Mouse (Mus musculus) lung, adult 2 months (tissue): ENCODE results near the gene Urad.

Experiments
- CTCF ChIP-seq: fragments of 200-500 bp; IDR thresholded peaks from 2 replicates; pipeline ENCODE4 v1.5.1; 2011; ENCODE audit warnings: mild to moderate bottlenecking, low read length, control low read depth; ENCODE audit not compliant: insufficient read depth
- POLR2A ChIP-seq: fragments of 200-500 bp; IDR thresholded peaks from 2 replicates; pipeline ENCODE4 v1.6.1; 2011; ENCODE audit warnings: low read depth, mild to moderate bottlenecking, control low read depth, low read length, borderline replicate concordance; ENCODE audit errors: extremely low read depth

DNA sequence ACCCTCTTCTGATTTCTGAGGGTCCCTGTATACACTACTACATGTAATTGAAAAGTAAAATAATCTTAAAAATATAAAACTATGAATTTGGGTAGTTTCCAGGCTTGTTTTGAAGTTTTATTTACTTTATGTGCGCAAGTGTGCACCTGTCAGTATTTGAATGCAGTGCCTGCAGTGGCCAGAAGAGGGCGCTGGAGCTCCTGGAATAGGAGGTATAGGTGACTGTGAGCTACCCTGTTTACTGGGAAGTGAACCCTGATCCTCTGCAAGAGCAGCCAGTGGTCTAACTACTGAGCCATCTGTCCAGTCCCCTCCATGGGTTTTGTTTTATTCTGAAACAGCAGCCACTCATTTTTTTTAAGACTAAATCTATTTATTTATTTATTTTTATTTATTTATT is 9.3 kb upstream of the Urad start:
- TF ChIP-seq POLR2A: no peak
- peak; percentile 55 for TF ChIP-seq CTCF
